Mouse (Mus musculus) ES-Bruce4 (cell line): ENCODE measurements around the gene Yjefn3. TPM values are rescaled to one million over a fixed set of nuclear protein-coding genes. Genes with fewer than 3 reads are reported as not detected.
"Not testable (repeated sequence)": the region's sequence is repeated elsewhere in the genome, so short reads cannot be mapped to it uniquely, and the experiment has no call there.

ENCODE experiments used
- H3K27ac ChIP-seq: 2 replicates; pipeline ENCODE4 v1.5.1; 2012; ENCODE audit warnings: low read length, inconsistent platforms; ENCODE audit not compliant: insufficient read depth
- H3K27me3 ChIP-seq: 2 replicates; pipeline ENCODE4 v1.6.1; 2012; ENCODE audit warnings: mild to moderate bottlenecking, low read length, inconsistent platforms; ENCODE audit not compliant: control insufficient read depth, poor library complexity, insufficient read depth, severe bottlenecking
- H3K36me3 ChIP-seq: 2 replicates; pipeline ENCODE4 v1.6.1; 2012; ENCODE audit warnings: inconsistent platforms, mild to moderate bottlenecking, low read length, moderate library complexity; ENCODE audit not compliant: control insufficient read depth, poor library complexity, insufficient read depth, severe bottlenecking
- H3K4me1 ChIP-seq: one replicate; pipeline ENCODE4 v1.8.1; 2011; ENCODE audit warnings: low read length; ENCODE audit not compliant: control insufficient read depth, insufficient read depth
- H3K4me3 ChIP-seq: 2 replicates; pipeline ENCODE4 v1.5.1; 2011; ENCODE audit warnings: low read depth, mild to moderate bottlenecking, low read length
- H3K9ac ChIP-seq: 2 replicates; pipeline ENCODE4 v1.6.1; 2012; ENCODE audit warnings: low read depth, mild to moderate bottlenecking, inconsistent platforms; ENCODE audit not compliant: poor library complexity, severe bottlenecking
- H3K9me3 ChIP-seq: replicated peaks from 2 replicates; pipeline ENCODE4 v1.6.1; 2012; ENCODE audit warnings: mild to moderate bottlenecking, low read length, inconsistent platforms; ENCODE audit not compliant: control insufficient read depth, poor library complexity, insufficient read depth, severe bottlenecking
- CTCF ChIP-seq: IDR thresholded peaks from one replicate; pipeline ENCODE4 v1.8.1; 2011; ENCODE audit warnings: low read depth, low read length
- EP300 ChIP-seq: IDR thresholded peaks from 2 replicates; pipeline ENCODE4 v1.6.1; 2011; ENCODE audit warnings: low read depth, low read length; ENCODE audit not compliant: insufficient read depth
- POLR2A ChIP-seq: IDR thresholded peaks from one replicate; pipeline ENCODE4 v1.8.1; 2011; ENCODE audit warnings: low read length; ENCODE audit not compliant: insufficient read depth
- polyA plus RNA-seq: library from polyadenylated mRNA; stranded (reverse); fragments of >200 nt; gene quantifications from 2 replicates; pipeline ENCODE4 v1.2.4, GENCODE M21; 2011; ENCODE audit warnings: low read depth; ENCODE audit not compliant: missing spikeins, insufficient read depth, insufficient read length

Gene Yjefn3
- 3.4 and 4.2 TPM in 2 replicates for polyA plus RNA-seq

GRCm38 (mm10) chr8:69902163-69903062 lies at the start of gene Yjefn3, which contains the start of the genes Tssk6 and Ndufa13:
Gene Yjefn3, minus strand, starts transcription at chr8:69902712.
Gene Tssk6, plus strand, starts transcription at chr8:69902184.
Gene Ndufa13, minus strand, starts transcription at chr8:69902558.
- peak within 1 kb of the TSS; percentile 81 for H3K27ac ChIP-seq
- peak within 1 kb of the TSS; percentile 79 for H3K9ac ChIP-seq
- H3K27me3 ChIP-seq = no peaks in the 10 kb centered on the region
- TF ChIP-seq EP300 (no peak), POLR2A (no peak), CTCF (no peak)
- H3K36me3 ChIP-seq = no peaks in the 10 kb centered on the region
- no peaks in the 10 kb centered on the region for H3K9me3 ChIP-seq
- peak within 1 kb of the TSS; percentile 78 for H3K4me3 ChIP-seq
- H3K4me1 ChIP-seq = no peaks in the 10 kb centered on the region

- no peak overlapping the region for H3K27ac ChIP-seq
- H3K4me1 ChIP-seq = no peaks in the 10 kb centered on the region
- no peak overlapping the region for H3K4me3 ChIP-seq
- H3K9me3 ChIP-seq = no peaks in the 10 kb centered on the region
- H3K27me3 ChIP-seq = no peaks in the 10 kb centered on the region
- H3K9ac ChIP-seq = no peak overlapping the region
- H3K36me3 ChIP-seq = peaks cover 39% of the 10 kb centered on the region
- TF ChIP-seq EP300 = no peak
- no peak for TF ChIP-seq CTCF
- TF ChIP-seq POLR2A = no peak
Measured at GRCm38 (mm10) chr8:69950300-69950699, 47.8 kb upstream of the Yjefn3 start.

GRCm38 (mm10) chr8:69942495-69942894 lies 40.0 kb upstream of the Yjefn3 start:
- H3K9ac ChIP-seq, H3K36me3 ChIP-seq, H3K27me3 ChIP-seq, H3K4me3 ChIP-seq, H3K27ac ChIP-seq, H3K4me1 ChIP-seq, H3K9me3 ChIP-seq: not testable (repeated sequence)

- no peaks in the 10 kb centered on the region for H3K9me3 ChIP-seq
- peaks cover 14% of the 10 kb centered on the region for H3K4me1 ChIP-seq
- peak overlapping the region; percentile 85 for H3K27ac ChIP-seq
- no peaks in the 10 kb centered on the region for H3K36me3 ChIP-seq
- H3K4me3 ChIP-seq = no peak overlapping the region
- TF ChIP-seq EP300 (no peak), POLR2A (no peak), CTCF (no peak)
- no peaks in the 10 kb centered on the region for H3K27me3 ChIP-seq
- H3K9ac ChIP-seq = no peak overlapping the region
Measured at GRCm38 (mm10) chr8:69940386-69940785, 37.9 kb upstream of the Yjefn3 start.

- H3K36me3 ChIP-seq = peaks cover 5% of the 10 kb centered on the region; the same call in 1 of the 2 replicates
- TF ChIP-seq EP300 (peak; percentile 83), POLR2A (no peak)
- H3K9ac ChIP-seq = no peak overlapping the region
- H3K9me3 ChIP-seq = no peaks in the 10 kb centered on the region
- H3K4me3 ChIP-seq = no peak overlapping the region
- H3K27me3 ChIP-seq = no peaks in the 10 kb centered on the region
- peaks cover 15% of the 10 kb centered on the region for H3K4me1 ChIP-seq
- peak overlapping the region; percentile 85 for H3K27ac ChIP-seq
Measured at GRCm38 (mm10) chr8:69939633-69940032, 37.1 kb upstream of the Yjefn3 start.

GRCm38 (mm10) chr8:69938245-69938982 lies 35.9 kb upstream of the Yjefn3 start:
- no peaks in the 10 kb centered on the region for H3K27me3 ChIP-seq
- peaks cover 18% of the 10 kb centered on the region for H3K4me1 ChIP-seq
- no peaks in the 10 kb centered on the region for H3K9me3 ChIP-seq
- TF ChIP-seq EP300 (no peak), CTCF (no peak), POLR2A (no peak)
- H3K9ac ChIP-seq = no peak overlapping the region
- peaks cover 17% of the 10 kb centered on the region for H3K36me3 ChIP-seq
- H3K4me3 ChIP-seq = no peak overlapping the region
- peak overlapping the region; percentile 62 for H3K27ac ChIP-seq
